Mouse (Mus musculus) lung, postnatal 0 days (tissue): ENCODE measurements at regions not wholly inside any gene's neighbourhood (a gene's known extent, or its start where the extent isn't known, plus 50 kb on each side); places are given as distances from the start of the nearest gene placed in this dataset.

Experiments used
- CTCF ChIP-seq: IDR thresholded peaks from 2 replicates; pipeline ENCODE4 v1.5.1; 2016; ENCODE audit warnings: antibody characterized with exemption, mild to moderate bottlenecking
- EP300 ChIP-seq: IDR thresholded peaks from 2 replicates; pipeline ENCODE4 v1.6.1; 2016; ENCODE audit warnings: antibody characterized with exemption, mild to moderate bottlenecking, control low read depth

- peak; percentile 86 for TF ChIP-seq EP300
- TF ChIP-seq CTCF: no peak
Observed at GRCm38 (mm10) chr15:36875980-36876778, 131.4 kb downstream of the Zfp706 start.
